Comparison of ENCODE assay signal across 9 mouse cellular contexts in the genomic region with DNA sequence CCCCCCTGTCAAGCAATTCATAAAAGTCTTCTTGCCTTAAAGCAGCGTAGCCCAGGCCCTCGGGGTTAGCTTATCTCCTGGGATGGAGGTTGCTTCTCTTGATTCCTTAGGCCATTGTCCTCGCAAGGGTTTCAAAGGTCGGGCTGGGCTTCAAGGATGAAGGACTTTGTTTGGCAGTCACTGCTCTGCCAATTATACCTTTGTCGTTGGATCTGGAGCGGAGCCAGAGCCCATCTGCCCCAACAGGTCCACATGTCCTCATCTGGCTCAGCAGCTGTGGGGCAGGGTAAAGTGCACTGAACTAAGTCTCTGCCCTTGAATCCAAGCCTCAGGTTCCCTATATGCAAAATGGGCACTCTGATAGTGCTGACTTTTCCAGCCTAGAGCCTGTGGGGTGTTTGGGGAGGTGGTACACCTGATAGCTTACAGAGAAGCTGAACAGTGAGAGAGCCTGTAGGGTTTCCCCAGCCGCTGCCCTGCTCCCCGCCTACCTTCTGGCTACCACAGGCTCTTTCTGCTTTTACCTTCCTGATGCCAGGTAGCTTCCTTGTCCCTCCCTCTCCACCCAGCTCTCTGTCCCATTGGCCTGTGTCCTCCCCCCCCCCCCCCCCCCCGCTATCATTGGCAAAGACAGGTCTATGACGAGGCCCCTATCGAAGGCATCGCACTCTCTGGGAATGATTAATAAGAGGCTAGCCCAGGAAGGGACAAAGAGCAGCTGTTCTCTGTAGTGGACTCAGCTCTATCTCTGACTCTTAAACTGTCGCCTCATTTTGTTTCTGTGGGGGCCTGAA. TPM values are rescaled to one million over a fixed set of nuclear protein-coding genes. Genes with fewer than 3 reads are reported as not detected.
A peak's percentile ranks its signal among the peaks of the same experiment; 100 is the strongest.
DNase-seq lines count a peak whose midpoint lies in the region; ATAC-seq and TF ChIP-seq lines count a peak whose summit lies in the region.
"Had no signal": no experiment of that assay in that cellular context is flagged by ENCODE, and none has a peak within 500 bp of the region (broad histone marks: within the 10 kb centered on the region; RNA-seq: fewer than 3 reads in every experiment).

No protein-coding gene starts in this region.

- no peak overlapping the region for H3K4me3 ChIP-seq in embryonic facial prominence, embryonic 12.5 days
- H3K4me3 ChIP-seq in kidney, adult 2 months (ENCODE audit: insufficient read depth, low read depth, low read length): no peak overlapping the region
- no peak overlapping the region for H3K4me3 ChIP-seq in midbrain, embryonic 11.5 days (ENCODE audit: low read depth, low read length)

- H3K4me1 ChIP-seq in embryonic facial prominence, embryonic 12.5 days: peaks cover 94% of the 10 kb centered on the region
- peaks cover 89% of the 10 kb centered on the region for H3K4me1 ChIP-seq in kidney, adult 2 months (ENCODE audit: control insufficient read depth, insufficient read depth, low read length)
- peaks cover 66% of the 10 kb centered on the region for H3K4me1 ChIP-seq in midbrain, embryonic 11.5 days (ENCODE audit: control insufficient read depth, insufficient read depth, low read length)

- TF ChIP-seq POLR2A in kidney, adult 2 months (IDR thresholded peaks at IDR 0.05; ENCODE audit: low read depth, low read length): no peak

- no peaks in the 10 kb centered on the region for H3K27me3 ChIP-seq in embryonic facial prominence, embryonic 12.5 days
- no peaks in the 10 kb centered on the region for H3K27me3 ChIP-seq in kidney, adult 2 months (replicated peaks; ENCODE audit: control insufficient read depth, insufficient read depth, low read length)
- H3K27me3 ChIP-seq in midbrain, embryonic 11.5 days (ENCODE audit: control insufficient read depth, insufficient read depth, low read length): no peaks in the 10 kb centered on the region

- H3K9ac ChIP-seq in embryonic facial prominence, embryonic 12.5 days: peak overlapping the region; percentile 29; the same call in 1 of the 2 replicates
- peak overlapping the region; percentile 45 for H3K9ac ChIP-seq in midbrain, embryonic 11.5 days (ENCODE audit: low read length)

- DNase-seq in adrenal gland, adult 2 months: peak; percentile 52
- no peak for DNase-seq in adrenal gland, postnatal 4 days (ENCODE audit: low spot score in 2 of 2)
- peak; percentile 95 for DNase-seq in kidney, adult 2 months
- peak; percentile 86 for DNase-seq in midbrain, embryonic 11.5 days (ENCODE audit: low spot score, missing footprints)
- no peak for DNase-seq in thymus, postnatal 0 days (ENCODE audit: low spot score)
- DNase-seq in testis, postnatal 10 days (ENCODE audit: low spot score): no peak

- H3K36me3 ChIP-seq in embryonic facial prominence, embryonic 12.5 days: peaks cover 54% of the 10 kb centered on the region
- H3K36me3 ChIP-seq in kidney, adult 2 months (ENCODE audit: control insufficient read depth, insufficient read depth, low read length): no peaks in the 10 kb centered on the region; the same call in 1 of the 2 replicates
- no peaks in the 10 kb centered on the region for H3K36me3 ChIP-seq in midbrain, embryonic 11.5 days (ENCODE audit: control insufficient read depth, insufficient read depth, low read length)

- H3K4me2 ChIP-seq in embryonic facial prominence, embryonic 12.5 days (replicated peaks): no peak overlapping the region
- H3K4me2 ChIP-seq in midbrain, embryonic 11.5 days: peak overlapping the region; percentile 34; the same call in 1 of the 2 replicates

- WGBS in embryonic facial prominence, embryonic 12.5 days: 32% methylated on average over 12 of the region's 13 CpGs
- 24% methylated on average over 13 of the region's 13 CpGs for WGBS in kidney, adult 2 months
- WGBS in midbrain, embryonic 11.5 days: 32% methylated on average over 13 of the region's 13 CpGs

- H3K27ac ChIP-seq in embryonic facial prominence, embryonic 12.5 days: peak overlapping the region; percentile 67
- peak overlapping the region; percentile 85 for H3K27ac ChIP-seq in kidney, adult 2 months (ENCODE audit: insufficient read depth, low read depth, low read length)
- peak overlapping the region; percentile 76 for H3K27ac ChIP-seq in midbrain, embryonic 11.5 days (ENCODE audit: low read depth, low read length)

- ATAC-seq in embryonic facial prominence, embryonic 12.5 days (ENCODE audit: insufficient number of reproducible peaks, insufficient read depth, low FRiP score, low TSS enrichment): no peak
- ATAC-seq in midbrain, embryonic 11.5 days (ENCODE audit: low FRiP score): peak; percentile 5; the same call in 1 of the 2 replicates
- no peak for ATAC-seq in inflammation-experienced regulatory T-cells, adult 6 months

- no peak for TF ChIP-seq CTCF in kidney, adult 2 months (conservative IDR thresholded peaks at IDR 0.05; ENCODE audit: insufficient read depth, insufficient read length, low read depth, low read length)

- H3K9me3 ChIP-seq in embryonic facial prominence, embryonic 12.5 days: no peaks in the 10 kb centered on the region
- H3K9me3 ChIP-seq in midbrain, embryonic 11.5 days (ENCODE audit: control insufficient read depth, low read length): no peaks in the 10 kb centered on the region

RNA-seq across cellular contexts. Expression of a gene that starts 13.0 kb away (rescaled TPM):
- 100 to 1,000 TPM; 118 to 172 TPM for total RNA-seq in adrenal gland, adult 2 months (2021)
- 127 and 138 TPM in 2 replicates for polyA plus RNA-seq in adrenal gland, adult 2 months (2012; rRNA removed)
- 100 to 1,000 TPM; 184 to 192 TPM for total RNA-seq in adrenal gland, postnatal 4 days (2021)
- polyA plus RNA-seq in embryonic facial prominence, embryonic 12.5 days (2016; fragmentation: Nextera tagmentation; extraction: Ambion mirVana): 117 and 125 TPM in 2 replicates
- polyA plus RNA-seq in kidney, adult 2 months (2012; rRNA removed): 106 and 110 TPM in 2 replicates
- polyA plus RNA-seq in midbrain, embryonic 11.5 days (2014; fragmentation: Nextera tagmentation; extraction: Ambion mirVana): 52.6 and 59.2 TPM in 2 replicates
- polyA plus RNA-seq in inflammation-experienced regulatory T-cells, adult 6 months (2017; shearing (Covaris generic)): 10 to 100 TPM; 38.6 to 64.7 (median 40.7) TPM
- 98.7 and 108 TPM in 2 replicates for polyA plus RNA-seq in thymus, postnatal 0 days (2015; fragmentation: Nextera tagmentation; extraction: Ambion mirVana)

RNA-seq across cellular contexts. Expression of a gene that starts 28.8 kb away (rescaled TPM):
- total RNA-seq in adrenal gland, adult 2 months (2021): 1 to 10 TPM; 2.9 to 4.6 TPM
- polyA plus RNA-seq in adrenal gland, adult 2 months (2012; rRNA removed): 1.8 and 2.5 TPM in 2 replicates
- total RNA-seq in adrenal gland, postnatal 4 days (2021): 1 to 10 TPM; 6.6 to 6.7 TPM
- polyA plus RNA-seq in embryonic facial prominence, embryonic 12.5 days (2016; fragmentation: Nextera tagmentation; extraction: Ambion mirVana): 11.3 and 12.4 TPM in 2 replicates
- 2.0 TPM in 2 replicates for polyA plus RNA-seq in kidney, adult 2 months (2012; rRNA removed)
- polyA plus RNA-seq in midbrain, embryonic 11.5 days (2014; fragmentation: Nextera tagmentation; extraction: Ambion mirVana): 14.7 and 17.3 TPM in 2 replicates
- polyA plus RNA-seq in inflammation-experienced regulatory T-cells, adult 6 months (2017; shearing (Covaris generic)): 1 to 10 TPM; 2.1 to 3.0 (median 2.3) TPM
- 4.5 and 5.0 TPM in 2 replicates for polyA plus RNA-seq in thymus, postnatal 0 days (2015; fragmentation: Nextera tagmentation; extraction: Ambion mirVana)

RNA-seq across cellular contexts. Expression of a gene that starts 29.5 kb away (rescaled TPM):
- total RNA-seq in adrenal gland, adult 2 months (2021): 100 to 1,000 TPM; 700 to 846 TPM
- polyA plus RNA-seq in adrenal gland, adult 2 months (2012; rRNA removed): 13.7 and 14.2 TPM in 2 replicates
- total RNA-seq in adrenal gland, postnatal 4 days (2021): 1,000 to 10,000 TPM; 1,280 to 1,304 TPM
- polyA plus RNA-seq in embryonic facial prominence, embryonic 12.5 days (2016; fragmentation: Nextera tagmentation; extraction: Ambion mirVana): 474 and 481 TPM in 2 replicates
- polyA plus RNA-seq in kidney, adult 2 months (2012; rRNA removed): 118 and 181 TPM in 2 replicates
- 441 and 443 TPM in 2 replicates for polyA plus RNA-seq in midbrain, embryonic 11.5 days (2014; fragmentation: Nextera tagmentation; extraction: Ambion mirVana)
- 1,000 to 10,000 TPM in 2 of 3 experiments, 100 to 1,000 TPM in 1; 686 to 1,148 (median 1,072) TPM for polyA plus RNA-seq in inflammation-experienced regulatory T-cells, adult 6 months (2017; shearing (Covaris generic))
- polyA plus RNA-seq in thymus, postnatal 0 days (2015; fragmentation: Nextera tagmentation; extraction: Ambion mirVana): 766 and 768 TPM in 2 replicates

RNA-seq across cellular contexts. Expression of a gene that starts 36.0 kb away (rescaled TPM):
- total RNA-seq in adrenal gland, adult 2 months (2021): under 1 TPM in 1 of 2 experiments, not detected in 1; 0.49 TPM
- polyA plus RNA-seq in adrenal gland, adult 2 months (2012; rRNA removed): not detected in 2 replicates
- under 1 TPM in 1 of 2 experiments, not detected in 1; 0.87 TPM for total RNA-seq in adrenal gland, postnatal 4 days (2021)
- polyA plus RNA-seq in embryonic facial prominence, embryonic 12.5 days (2016; fragmentation: Nextera tagmentation; extraction: Ambion mirVana): 0.39 TPM in 1 of 2 replicates, not detected in the other
- not detected in 2 replicates for polyA plus RNA-seq in kidney, adult 2 months (2012; rRNA removed)
- polyA plus RNA-seq in midbrain, embryonic 11.5 days (2014; fragmentation: Nextera tagmentation; extraction: Ambion mirVana): 0.47 and 0.78 TPM in 2 replicates
- polyA plus RNA-seq in inflammation-experienced regulatory T-cells, adult 6 months (2017; shearing (Covaris generic)): under 1 TPM in 1 of 3 experiments, not detected in 2; 0.56 TPM
- polyA plus RNA-seq in thymus, postnatal 0 days (2015; fragmentation: Nextera tagmentation; extraction: Ambion mirVana): 0.44 TPM in 1 of 2 replicates, not detected in the other
- total RNA-seq: gastrocnemius, postnatal 4 days had no signal

RNA-seq across cellular contexts. Expression of a gene that starts 45.4 kb away (rescaled TPM):
- total RNA-seq in adrenal gland, adult 2 months (2021): 10 to 100 TPM; 17.5 to 28.9 TPM
- polyA plus RNA-seq in adrenal gland, adult 2 months (2012; rRNA removed): 5.1 and 6.5 TPM in 2 replicates
- total RNA-seq in adrenal gland, postnatal 4 days (2021): 10 to 100 TPM; 23.0 to 24.5 TPM
- 23.1 and 24.8 TPM in 2 replicates for polyA plus RNA-seq in embryonic facial prominence, embryonic 12.5 days (2016; fragmentation: Nextera tagmentation; extraction: Ambion mirVana)
- polyA plus RNA-seq in kidney, adult 2 months (2012; rRNA removed): 7.1 and 8.5 TPM in 2 replicates
- polyA plus RNA-seq in midbrain, embryonic 11.5 days (2014; fragmentation: Nextera tagmentation; extraction: Ambion mirVana): 12.6 and 15.0 TPM in 2 replicates
- 10 to 100 TPM; 23.0 to 28.1 (median 23.0) TPM for polyA plus RNA-seq in inflammation-experienced regulatory T-cells, adult 6 months (2017; shearing (Covaris generic))
- polyA plus RNA-seq in thymus, postnatal 0 days (2015; fragmentation: Nextera tagmentation; extraction: Ambion mirVana): 17.7 and 18.5 TPM in 2 replicates

Comparison
In these comparisons a context has a peak if more than half of its experiments do, and no peak if none do; other contexts are left out.
1. DNase-seq: peak in adrenal gland, adult 2 months (single experiment), kidney, adult 2 months (single experiment) and midbrain, embryonic 11.5 days (single experiment); none in adrenal gland, postnatal 4 days (0 of 2), thymus, postnatal 0 days (single experiment) and testis, postnatal 10 days (single experiment).
2. Peak in every context shown above with its lines, with median percentiles within 50 percentile points of each other: H3K27ac ChIP-seq.